Mouse (Mus musculus): ENCODE data around the gene Bcs1l. TPM values are rescaled to one million over a fixed set of nuclear protein-coding genes. Genes with fewer than 3 reads are reported as not detected.

Bcs1l gene
- 27.6 and 27.9 TPM in 2 replicates for polyA plus RNA-seq (2015; fragmentation: Nextera tagmentation; extraction: Ambion mirVana)

GRCm38 (mm10) chr1:74587773-74588445 is at the start of gene Bcs1l, which contains the start of gene Zfp142:
Gene Bcs1l, plus strand, starts transcription at chr1:74588289.
Gene Zfp142, minus strand, starts transcription at chr1:74588246.
- under 1% methylated on average over 48 of the region's 48 CpGs for WGBS
- H3K4me1 ChIP-seq, result peaks cover 35% of the 10 kb centered on the region
- H3K9me3 ChIP-seq, result no peaks in the 10 kb centered on the region
- H3K4me3 ChIP-seq, result peak within 1 kb of the TSS; percentile 69
- peak within 1 kb of the TSS; percentile 81 for H3K9ac ChIP-seq (replicated peaks)
- peaks cover 23% of the 10 kb centered on the region; the same call in 1 of the 2 replicates for H3K36me3 ChIP-seq
- H3K4me2 ChIP-seq (replicated peaks), result peak within 1 kb of the TSS; percentile 81
- H3K27ac ChIP-seq (replicated peaks), result peak within 1 kb of the TSS; percentile 91
- peak; percentile 99 for ATAC-seq (replicated peaks)
- H3K27me3 ChIP-seq, result no peaks in the 10 kb centered on the region

GRCm38 (mm10) chr1:74538650-74539049 is 49.4 kb upstream of the Bcs1l start:
- Histone ChIP-seq H3K27me3 (no peaks in the 10 kb centered on the region), H3K36me3 (no peaks in the 10 kb centered on the region), H3K4me3 (no peak overlapping the region), H3K9ac (replicated peaks) (no peak overlapping the region), H3K4me2 (replicated peaks) (no peak overlapping the region), H3K9me3 (no peaks in the 10 kb centered on the region), H3K27ac (replicated peaks) (no peak overlapping the region), H3K4me1 (peaks cover 10% of the 10 kb centered on the region)
- no peak for ATAC-seq (replicated peaks)

- WGBS, result 4% methylated on average over 5 of the region's 6 CpGs
- peak within 1 kb of the TSS; percentile 41 for H3K27ac ChIP-seq (replicated peaks)
These were observed 45.6 kb upstream of the Bcs1l start, which contains the start of gene Plcd4 for GRCm38 (mm10) chr1:74542451-74542961. Gene Plcd4, plus strand, starts transcription at chr1:74542888.

GRCm38 (mm10) chr1:74544184-74544583 is 43.9 kb upstream of the Bcs1l start, which contains the start of gene Usp37:
Gene Usp37, minus strand, starts transcription at chr1:74544284.
- ATAC-seq (replicated peaks), result no peak
- Histone ChIP-seq H3K4me2 (replicated peaks) (no peak within 1 kb of the TSS; the same call in 1 of the 2 replicates), H3K36me3 (no peaks in the 10 kb centered on the region), H3K27me3 (no peaks in the 10 kb centered on the region), H3K27ac (replicated peaks) (no peak within 1 kb of the TSS), H3K4me3 (no peak within 1 kb of the TSS), H3K4me1 (peaks cover 10% of the 10 kb centered on the region), H3K9me3 (no peaks in the 10 kb centered on the region), H3K9ac (replicated peaks) (no peak within 1 kb of the TSS)
- WGBS, result 28% methylated on average over 4 of the region's 4 CpGs

More at GRCm38 (mm10) chr1:74542451-74542961, 45.6 kb upstream of the Bcs1l start, which contains the start of gene Plcd4:
- peak within 1 kb of the TSS; percentile 34 for H3K4me2 ChIP-seq (replicated peaks)
- H3K9me3 ChIP-seq, result no peaks in the 10 kb centered on the region
- H3K36me3 ChIP-seq, result no peaks in the 10 kb centered on the region
- ATAC-seq (replicated peaks), result peak; percentile 58; the same call in 1 of the 2 replicates
- peak within 1 kb of the TSS; percentile 21 for H3K4me3 ChIP-seq
- H3K27me3 ChIP-seq, result no peaks in the 10 kb centered on the region
- peaks cover 10% of the 10 kb centered on the region for H3K4me1 ChIP-seq
- H3K9ac ChIP-seq (replicated peaks), result 0 out of 2 replicates have a peak within 1 kb of the TSS, but pooled peaks have one; percentile 5

GRCm38 (mm10) chr1:74559061-74559460 is 29.0 kb upstream of the Bcs1l start:
- WGBS, result 87% methylated on average over 5 of the region's 5 CpGs
- Histone ChIP-seq H3K27me3 (no peaks in the 10 kb centered on the region), H3K36me3 (peaks cover 5% of the 10 kb centered on the region; the same call in 1 of the 2 replicates), H3K9ac (replicated peaks) (no peak overlapping the region), H3K9me3 (no peaks in the 10 kb centered on the region), H3K4me2 (replicated peaks) (no peak overlapping the region), H3K4me3 (no peak overlapping the region), H3K4me1 (no peaks in the 10 kb centered on the region), H3K27ac (replicated peaks) (no peak overlapping the region)
- no peak for ATAC-seq (replicated peaks)

- Histone ChIP-seq H3K4me1 (no peaks in the 10 kb centered on the region), H3K36me3 (peaks cover 67% of the 10 kb centered on the region), H3K27me3 (no peaks in the 10 kb centered on the region), H3K4me3 (no peak overlapping the region), H3K9me3 (no peaks in the 10 kb centered on the region), H3K9ac (replicated peaks) (no peak overlapping the region), H3K27ac (replicated peaks) (no peak overlapping the region), H3K4me2 (replicated peaks) (no peak overlapping the region)
- WGBS, result 71% methylated on average over 6 of the region's 6 CpGs
- no peak for ATAC-seq (replicated peaks)
These were observed 22.3 kb upstream of the Bcs1l start for GRCm38 (mm10) chr1:74565834-74566233.

GRCm38 (mm10) chr1:74569739-74570719 is 18.1 kb upstream of the Bcs1l start:
- no peaks in the 10 kb centered on the region for H3K9me3 ChIP-seq
- WGBS, result 92% methylated on average over 29 of the region's 29 CpGs
- no peak for ATAC-seq (replicated peaks)
- peaks cover 93% of the 10 kb centered on the region for H3K36me3 ChIP-seq
- no peak overlapping the region for H3K4me2 ChIP-seq (replicated peaks)
- H3K9ac ChIP-seq (replicated peaks), result no peak overlapping the region
- H3K4me3 ChIP-seq, result no peak overlapping the region
- no peaks in the 10 kb centered on the region for H3K4me1 ChIP-seq
- H3K27ac ChIP-seq (replicated peaks), result no peak overlapping the region
- H3K27me3 ChIP-seq, result no peaks in the 10 kb centered on the region

- 83% methylated on average over 3 of the region's 3 CpGs for WGBS
- no peak for ATAC-seq (replicated peaks)
- Histone ChIP-seq H3K36me3 (peaks cover 32% of the 10 kb centered on the region), H3K4me2 (replicated peaks) (no peak overlapping the region), H3K4me3 (no peak overlapping the region), H3K27ac (replicated peaks) (no peak overlapping the region), H3K27me3 (no peaks in the 10 kb centered on the region), H3K9ac (replicated peaks) (no peak overlapping the region), H3K4me1 (peaks cover 23% of the 10 kb centered on the region), H3K9me3 (no peaks in the 10 kb centered on the region)
These were observed 5.5 kb upstream of the Bcs1l start for GRCm38 (mm10) chr1:74582621-74583020.

GRCm38 (mm10) chr1:74584616-74585398 is 3.3 kb upstream of the Bcs1l start:
- Histone ChIP-seq H3K27me3 (no peaks in the 10 kb centered on the region), H3K27ac (replicated peaks) (no peak overlapping the region), H3K9ac (replicated peaks) (no peak overlapping the region), H3K4me3 (no peak overlapping the region), H3K9me3 (no peaks in the 10 kb centered on the region), H3K36me3 (peaks cover 13% of the 10 kb centered on the region), H3K4me1 (peaks cover 35% of the 10 kb centered on the region), H3K4me2 (replicated peaks) (no peak overlapping the region)
- 90% methylated on average over 3 of the region's 3 CpGs for WGBS
- no peak for ATAC-seq (replicated peaks)

- H3K4me2 ChIP-seq (replicated peaks), result peak overlapping the region; percentile 81
- ATAC-seq (replicated peaks), result no peak
These were observed 786 bp upstream of the Bcs1l start for GRCm38 (mm10) chr1:74587233-74587772.

GRCm38 (mm10) chr1:74594434-74594833 is 6.3 kb downstream of the Bcs1l start:
- Histone ChIP-seq H3K27me3 (no peaks in the 10 kb centered on the region), H3K4me2 (replicated peaks) (no peak overlapping the region), H3K27ac (replicated peaks) (no peak overlapping the region), H3K36me3 (peaks cover 67% of the 10 kb centered on the region), H3K9me3 (no peaks in the 10 kb centered on the region), H3K9ac (replicated peaks) (no peak overlapping the region), H3K4me1 (peaks cover 4% of the 10 kb centered on the region), H3K4me3 (no peak overlapping the region)
- ATAC-seq (replicated peaks), result no peak
- WGBS, result 88% methylated on average over 8 of the region's 8 CpGs

More at GRCm38 (mm10) chr1:74587233-74587772, 786 bp upstream of the Bcs1l start:
- under 1% methylated on average over 24 of the region's 24 CpGs for WGBS
- no peaks in the 10 kb centered on the region for H3K9me3 ChIP-seq
- no peaks in the 10 kb centered on the region for H3K27me3 ChIP-seq
- H3K4me3 ChIP-seq, result peak overlapping the region; percentile 69
- peaks cover 21% of the 10 kb centered on the region; the same call in 1 of the 2 replicates for H3K36me3 ChIP-seq
- peak overlapping the region; percentile 74 for H3K9ac ChIP-seq (replicated peaks)
- H3K4me1 ChIP-seq, result peaks cover 35% of the 10 kb centered on the region
- peak overlapping the region; percentile 91 for H3K27ac ChIP-seq (replicated peaks)
